Mouse (Mus musculus): ENCODE measurements around the gene Pbx3.

DNA sequence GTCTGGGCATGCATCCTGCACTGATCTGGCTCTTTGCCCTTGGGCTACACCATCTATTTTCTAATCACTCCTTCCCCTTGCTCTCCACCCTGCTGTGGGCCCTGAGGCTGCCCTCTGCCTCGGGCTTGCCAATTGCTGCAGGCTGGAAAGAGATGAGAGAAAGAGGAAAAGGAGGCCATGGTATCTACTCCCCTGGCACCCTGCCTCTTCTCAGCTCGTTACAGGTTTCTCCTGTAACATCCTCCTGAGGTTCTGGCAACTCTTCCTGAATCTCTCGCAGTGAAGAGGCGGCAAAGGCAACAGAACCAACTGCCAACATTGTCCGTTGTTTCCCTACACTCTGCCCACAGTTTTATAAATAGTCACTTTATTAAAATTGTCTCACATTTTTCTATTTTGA lies 179.7 kb downstream of the Pbx3 start:
- TF ChIP-seq EP300 (IDR thresholded peaks at IDR 0.05; ENCODE audit: low read depth) (no peak), CTCF (IDR thresholded peaks at IDR 0.05; ENCODE audit: low read depth) (no peak)
